Mouse (Mus musculus) thymus, adult 2 months (tissue): ENCODE results near the gene Gjb5. TPM values are rescaled to one million over a fixed set of nuclear protein-coding genes. Genes with fewer than 3 reads are reported as not detected.

Source experiments
- DNase-seq: peaks from one replicate; pipeline ENCODE4 v3.0.0; 2021
- H3K27ac ChIP-seq: fragments of 200-500 bp; 2 replicates; pipeline ENCODE4 v1.5.1; 2012; ENCODE audit warnings: low read length, control low read depth; ENCODE audit not compliant: control insufficient read depth, insufficient read depth
- H3K27me3 ChIP-seq: fragments of 200-500 bp; 2 replicates; pipeline ENCODE4 v1.6.1; 2012; ENCODE audit warnings: mild to moderate bottlenecking, low read length, moderate library complexity, mixed read lengths; ENCODE audit not compliant: control insufficient read depth, insufficient read depth
- H3K36me3 ChIP-seq: fragments of 200-500 bp; 2 replicates; pipeline ENCODE4 v1.6.1; 2012; ENCODE audit warnings: mild to moderate bottlenecking, low read length, moderate library complexity; ENCODE audit not compliant: control insufficient read depth, insufficient read depth
- H3K4me1 ChIP-seq: fragments of 200-500 bp; replicated peaks from 2 replicates; pipeline ENCODE4 v1.6.1; 2012; ENCODE audit warnings: low read length; ENCODE audit not compliant: control insufficient read depth, insufficient read depth
- H3K4me3 ChIP-seq: fragments of 200-500 bp; 2 replicates; pipeline ENCODE4 v1.5.1; 2012; ENCODE audit warnings: mild to moderate bottlenecking, low read length, control low read depth, moderate library complexity; ENCODE audit not compliant: control insufficient read depth, insufficient read depth
- CTCF ChIP-seq: fragments of 200-500 bp; IDR thresholded peaks from 2 replicates; pipeline ENCODE4 v1.5.1; 2012; ENCODE audit warnings: mild to moderate bottlenecking, control low read depth, low read length, moderate library complexity, borderline replicate concordance; ENCODE audit not compliant: control insufficient read depth, poor library complexity, insufficient read depth; ENCODE audit errors: extremely low read depth
- POLR2A ChIP-seq: fragments of 200-500 bp; IDR thresholded peaks from 2 replicates; pipeline ENCODE4 v1.6.1; 2012; ENCODE audit warnings: mild to moderate bottlenecking, low read length, control low read depth, moderate library complexity; ENCODE audit not compliant: control insufficient read depth, poor library complexity, insufficient read depth; ENCODE audit errors: extremely low read depth
- WGBS: fragments of 180-500 bp; shearing (Covaris S2); methylation state at CpG from one replicate; pipeline ENCODE4 v1.1.7; 2018; 5-methylcytosine and 5-hydroxymethylcytosine counted together
- polyA plus RNA-seq: library from polyadenylated mRNA; depleted of rRNA; stranded (reverse); fragments of >200 nt; gene quantifications from 2 replicates; pipeline ENCODE4 v1.2.3, GENCODE M21; 2012

Gjb5 gene
- polyA plus RNA-seq, 1 experiment: 0.78 TPM

- H3K27me3 ChIP-seq: no peaks in the 10 kb centered on the region
- H3K4me3 ChIP-seq: no peak within 1 kb of the TSS
- 93% methylated on average over 8 of the region's 8 CpGs for WGBS
- no peaks in the 10 kb centered on the region for H3K4me1 ChIP-seq
- TF ChIP-seq POLR2A (no peak), CTCF (no peak)
- H3K27ac ChIP-seq: no peak within 1 kb of the TSS
- no peaks in the 10 kb centered on the region for H3K36me3 ChIP-seq
- DNase-seq: no peak
Measured at GRCm38 (mm10) chr4:127353951-127354438, 4.0 kb downstream of the Gjb5 start, which contains the start of gene Gjb4. TSS of gene Gjb4 (minus strand) at chr4:127354081.

- TF ChIP-seq CTCF: no peak
- no peak for TF ChIP-seq POLR2A
- WGBS: 82% methylated on average over 1 of the region's 1 CpGs
- no peak overlapping the region for H3K27ac ChIP-seq
- H3K4me1 ChIP-seq: no peaks in the 10 kb centered on the region
- no peak for DNase-seq
- H3K4me3 ChIP-seq: no peak overlapping the region
- no peaks in the 10 kb centered on the region for H3K36me3 ChIP-seq
- no peaks in the 10 kb centered on the region for H3K27me3 ChIP-seq
Measured at GRCm38 (mm10) chr4:127352594-127352993, 5.4 kb downstream of the Gjb5 start.

GRCm38 (mm10) chr4:127349560-127350300 is 8.3 kb downstream of the Gjb5 start:
- DNase-seq: no peak
- WGBS: 37% methylated on average over 4 of the region's 4 CpGs
- TF ChIP-seq POLR2A: no peak
- no peak for TF ChIP-seq CTCF
- Histone ChIP-seq H3K27me3 (no peaks in the 10 kb centered on the region), H3K4me3 (no peak overlapping the region), H3K27ac (no peak overlapping the region), H3K36me3 (no peaks in the 10 kb centered on the region), H3K4me1 (no peaks in the 10 kb centered on the region)

- TF ChIP-seq POLR2A (no peak), CTCF (no peak)
- DNase-seq: no peak
- H3K4me1 ChIP-seq: no peaks in the 10 kb centered on the region
- no peak overlapping the region for H3K4me3 ChIP-seq
- H3K27me3 ChIP-seq: no peaks in the 10 kb centered on the region
- WGBS: 95% methylated on average over 5 of the region's 5 CpGs
- H3K36me3 ChIP-seq: no peaks in the 10 kb centered on the region
- no peak overlapping the region for H3K27ac ChIP-seq
Measured at GRCm38 (mm10) chr4:127345000-127345399, 13.0 kb downstream of the Gjb5 start.

GRCm38 (mm10) chr4:127341372-127341771 is 16.6 kb downstream of the Gjb5 start:
- no peak for TF ChIP-seq CTCF
- TF ChIP-seq POLR2A: no peak
- DNase-seq: no peak
- Histone ChIP-seq H3K4me1 (no peaks in the 10 kb centered on the region), H3K27me3 (no peaks in the 10 kb centered on the region), H3K4me3 (no peak overlapping the region), H3K36me3 (no peaks in the 10 kb centered on the region), H3K27ac (no peak overlapping the region)
- WGBS: 77% methylated on average over 6 of the region's 6 CpGs

- Histone ChIP-seq H3K27me3 (no peaks in the 10 kb centered on the region), H3K4me3 (no peak overlapping the region), H3K36me3 (no peaks in the 10 kb centered on the region), H3K4me1 (no peaks in the 10 kb centered on the region), H3K27ac (no peak overlapping the region)
- no peak for DNase-seq
- WGBS: 97% methylated on average over 5 of the region's 5 CpGs
- TF ChIP-seq POLR2A (no peak), CTCF (no peak)
Measured at GRCm38 (mm10) chr4:127337668-127338067, 20.3 kb downstream of the Gjb5 start.
